Mouse (Mus musculus): ENCODE measurements around the gene Cd37. TPM values are rescaled to one million over a fixed set of nuclear protein-coding genes. Genes with fewer than 3 reads are reported as not detected.
A peak's percentile ranks its signal among the peaks of the same experiment; 100 is the strongest.

The Cd37 gene
- polyA plus RNA-seq, 1 experiment from 2014 or later: 4.8 TPM

GRCm38 (mm10) chr7:45192585-45193310, 46.2 kb downstream of the Cd37 start:
- peaks cover 8% of the 10 kb centered on the region; the same call in 1 of the 2 replicates for H3K4me1 ChIP-seq (ENCODE audit: control insufficient read depth, insufficient read depth, low read length)
- no peak overlapping the region for H3K4me3 ChIP-seq (ENCODE audit: low read depth, low read length)
- 81% methylated on average over 7 of the region's 7 CpGs for WGBS
- H3K27me3 ChIP-seq (replicated peaks; ENCODE audit: control insufficient read depth, insufficient read depth, low read length): 0 out of 2 replicates have a peak, but pooled peaks cover 3% of the 10 kb centered on the region
- no peak overlapping the region for H3K9ac ChIP-seq (ENCODE audit: low read depth, low read length)
- H3K9me3 ChIP-seq (ENCODE audit: control insufficient read depth, low read length): no peaks in the 10 kb centered on the region
- no peaks in the 10 kb centered on the region for H3K36me3 ChIP-seq (ENCODE audit: control insufficient read depth, insufficient read depth, low read length)
- H3K27ac ChIP-seq (replicated peaks; ENCODE audit: low read depth, low read length): no peak overlapping the region
- no peak overlapping the region for H3K4me2 ChIP-seq (ENCODE audit: low read depth, low read length)
- DNase-seq (ENCODE audit: low spot score) (no peak), ATAC-seq (ENCODE audit: low read depth) (no peak)

GRCm38 (mm10) chr7:45191803-45192363, 47.0 kb downstream of the Cd37 start:
- no peak overlapping the region for H3K9ac ChIP-seq (ENCODE audit: low read depth, low read length)
- 3% methylated on average over 7 of the region's 8 CpGs for WGBS

GRCm38 (mm10) chr7:45191161-45191560, 47.8 kb downstream of the Cd37 start:
- WGBS: 56% methylated on average over 2 of the region's 2 CpGs
- Histone ChIP-seq H3K4me1 (ENCODE audit: control insufficient read depth, insufficient read depth, low read length) (peaks cover 8% of the 10 kb centered on the region; the same call in 1 of the 2 replicates), H3K36me3 (ENCODE audit: control insufficient read depth, insufficient read depth, low read length) (no peaks in the 10 kb centered on the region), H3K9me3 (ENCODE audit: control insufficient read depth, low read length) (no peaks in the 10 kb centered on the region), H3K9ac (ENCODE audit: low read depth, low read length) (no peak overlapping the region), H3K4me3 (ENCODE audit: low read depth, low read length) (no peak overlapping the region), H3K27ac (replicated peaks; ENCODE audit: low read depth, low read length) (no peak overlapping the region), H3K27me3 (replicated peaks; ENCODE audit: control insufficient read depth, insufficient read depth, low read length) (0 out of 2 replicates have a peak, but pooled peaks cover 11% of the 10 kb centered on the region), H3K4me2 (ENCODE audit: low read depth, low read length) (no peak overlapping the region)
- no peak for ATAC-seq (ENCODE audit: low read depth)
- no peak for DNase-seq (ENCODE audit: low spot score)

More at GRCm38 (mm10) chr7:45191803-45192363, 47.0 kb downstream of the Cd37 start:
- Histone ChIP-seq H3K27me3 (replicated peaks; ENCODE audit: control insufficient read depth, insufficient read depth, low read length) (0 out of 2 replicates have a peak, but pooled peaks cover 4% of the 10 kb centered on the region), H3K36me3 (ENCODE audit: control insufficient read depth, insufficient read depth, low read length) (no peaks in the 10 kb centered on the region), H3K4me1 (ENCODE audit: control insufficient read depth, insufficient read depth, low read length) (peaks cover 8% of the 10 kb centered on the region; the same call in 1 of the 2 replicates), H3K4me2 (ENCODE audit: low read depth, low read length) (no peak overlapping the region), H3K9me3 (ENCODE audit: control insufficient read depth, low read length) (no peaks in the 10 kb centered on the region), H3K27ac (replicated peaks; ENCODE audit: low read depth, low read length) (peak overlapping the region; percentile 39), H3K4me3 (ENCODE audit: low read depth, low read length) (no peak overlapping the region)
- peak; percentile 88 for ATAC-seq (ENCODE audit: low read depth)
- peak; percentile 94 for DNase-seq (ENCODE audit: low spot score)

- H3K9me3 ChIP-seq (ENCODE audit: control insufficient read depth, low read length): no peaks in the 10 kb centered on the region
- H3K4me3 ChIP-seq (ENCODE audit: low read depth, low read length): no peak overlapping the region
- ATAC-seq (ENCODE audit: low read depth) (no peak), DNase-seq (ENCODE audit: low spot score) (no peak)
- no peak overlapping the region for H3K9ac ChIP-seq (ENCODE audit: low read depth, low read length)
- H3K27ac ChIP-seq (replicated peaks; ENCODE audit: low read depth, low read length): no peak overlapping the region
- 90% methylated on average over 6 of the region's 6 CpGs for WGBS
- 0 out of 2 replicates have a peak, but pooled peaks cover 13% of the 10 kb centered on the region for H3K27me3 ChIP-seq (replicated peaks; ENCODE audit: control insufficient read depth, insufficient read depth, low read length)
- H3K36me3 ChIP-seq (ENCODE audit: control insufficient read depth, insufficient read depth, low read length): no peaks in the 10 kb centered on the region
- no peak overlapping the region for H3K4me2 ChIP-seq (ENCODE audit: low read depth, low read length)
- peaks cover 8% of the 10 kb centered on the region; the same call in 1 of the 2 replicates for H3K4me1 ChIP-seq (ENCODE audit: control insufficient read depth, insufficient read depth, low read length)
Measured at GRCm38 (mm10) chr7:45190186-45190585, 48.7 kb downstream of the Cd37 start.

GRCm38 (mm10) chr7:45189600-45189999, 49.3 kb downstream of the Cd37 start:
- Histone ChIP-seq H3K4me3 (ENCODE audit: low read depth, low read length) (no peak overlapping the region), H3K9ac (ENCODE audit: low read depth, low read length) (no peak overlapping the region), H3K36me3 (ENCODE audit: control insufficient read depth, insufficient read depth, low read length) (no peaks in the 10 kb centered on the region), H3K4me2 (ENCODE audit: low read depth, low read length) (no peak overlapping the region), H3K27ac (replicated peaks; ENCODE audit: low read depth, low read length) (no peak overlapping the region), H3K27me3 (replicated peaks; ENCODE audit: control insufficient read depth, insufficient read depth, low read length) (0 out of 2 replicates have a peak, but pooled peaks cover 18% of the 10 kb centered on the region), H3K4me1 (ENCODE audit: control insufficient read depth, insufficient read depth, low read length) (peaks cover 8% of the 10 kb centered on the region; the same call in 1 of the 2 replicates), H3K9me3 (ENCODE audit: control insufficient read depth, low read length) (no peaks in the 10 kb centered on the region)
- ATAC-seq (ENCODE audit: low read depth) (no peak), DNase-seq (ENCODE audit: low spot score) (no peak)
- whole genome bisulfite sequencing: 57% methylated on average over 15 of the region's 16 CpGs

- no peaks in the 10 kb centered on the region for H3K36me3 ChIP-seq (ENCODE audit: control insufficient read depth, insufficient read depth, low read length)
- no peaks in the 10 kb centered on the region for H3K9me3 ChIP-seq (ENCODE audit: control insufficient read depth, low read length)
- no peak for DNase-seq (ENCODE audit: low spot score)
- H3K9ac ChIP-seq (ENCODE audit: low read depth, low read length): no peak overlapping the region
- no peak for ATAC-seq (ENCODE audit: low read depth)
- 0 out of 2 replicates have a peak, but pooled peaks cover 4% of the 10 kb centered on the region for H3K4me1 ChIP-seq (ENCODE audit: control insufficient read depth, insufficient read depth, low read length)
- 66% methylated on average over 7 of the region's 7 CpGs for WGBS
- no peak overlapping the region for H3K4me2 ChIP-seq (ENCODE audit: low read depth, low read length)
- no peak overlapping the region for H3K27ac ChIP-seq (replicated peaks; ENCODE audit: low read depth, low read length)
- H3K4me3 ChIP-seq (ENCODE audit: low read depth, low read length): no peak overlapping the region
- peaks cover 55% of the 10 kb centered on the region for H3K27me3 ChIP-seq (replicated peaks; ENCODE audit: control insufficient read depth, insufficient read depth, low read length)
Measured at GRCm38 (mm10) chr7:45185921-45186320, 53.0 kb downstream of the Cd37 start.

- H3K27ac ChIP-seq (replicated peaks; ENCODE audit: low read depth, low read length): no peak overlapping the region
- no peak for ATAC-seq (ENCODE audit: low read depth)
- H3K4me2 ChIP-seq (ENCODE audit: low read depth, low read length): no peak overlapping the region
- H3K4me1 ChIP-seq (ENCODE audit: control insufficient read depth, insufficient read depth, low read length): 0 out of 2 replicates have a peak, but pooled peaks cover 4% of the 10 kb centered on the region
- DNase-seq (ENCODE audit: low spot score): no peak
- H3K36me3 ChIP-seq (ENCODE audit: control insufficient read depth, insufficient read depth, low read length): no peaks in the 10 kb centered on the region
- H3K9ac ChIP-seq (ENCODE audit: low read depth, low read length): no peak overlapping the region
- peaks cover 74% of the 10 kb centered on the region for H3K27me3 ChIP-seq (replicated peaks; ENCODE audit: control insufficient read depth, insufficient read depth, low read length)
- H3K4me3 ChIP-seq (ENCODE audit: low read depth, low read length): no peak overlapping the region
- 71% methylated on average over 6 of the region's 7 CpGs for WGBS
- H3K9me3 ChIP-seq (ENCODE audit: control insufficient read depth, low read length): no peaks in the 10 kb centered on the region
Measured at GRCm38 (mm10) chr7:45183672-45184071, 55.2 kb downstream of the Cd37 start.

All from embryonic facial prominence, embryonic 14.5 days (tissue).